Comparison of ENCODE assay signal across 22 mouse cellular contexts in genomic region chr4:82315710-82316109, GRCm38 (mm10).
DNase-seq lines count a peak whose midpoint lies in the region; ATAC-seq lines count a peak whose summit lies in the region.
"Had no signal": no experiment of that assay in that cellular context is flagged by ENCODE, and none has a peak within 500 bp of the region (broad histone marks: within the 10 kb centered on the region; RNA-seq: fewer than 3 reads in every experiment).

No protein-coding gene starts in this region.

- no peak overlapping the region for H3K4me3 ChIP-seq in heart, embryonic 15.5 days
- no peak overlapping the region for H3K4me3 ChIP-seq in limb, embryonic 15.5 days
- H3K4me3 ChIP-seq: embryonic facial prominence, embryonic 13.5 days; hindbrain, embryonic 10.5 days; liver, embryonic 12.5 days; lung, embryonic 15.5 days; midbrain, embryonic 12.5 days; stomach, embryonic 15.5 days had no signal

- H3K36me3 ChIP-seq in heart, embryonic 15.5 days, result peaks cover 30% of the 10 kb centered on the region
- H3K36me3 ChIP-seq in limb, embryonic 15.5 days, result peaks cover 13% of the 10 kb centered on the region; the same call in 1 of the 2 replicates

- ATAC-seq in heart, embryonic 15.5 days (replicated peaks; ENCODE audit: insufficient number of reproducible peaks, insufficient read depth, low FRiP score, low read depth), result 0 out of 2 replicates have a peak, but pooled peaks have one; percentile 60
- ATAC-seq in limb, embryonic 15.5 days (ENCODE audit: insufficient number of reproducible peaks, low FRiP score, low TSS enrichment, low read depth), result no peak
- ATAC-seq: forebrain, embryonic 14.5 days; liver, embryonic 12.5 days had no signal

- 24% methylated on average over 2 of the region's 2 CpGs for WGBS in heart, embryonic 15.5 days
- 72% methylated on average over 2 of the region's 2 CpGs for WGBS in limb, embryonic 15.5 days

- DNase-seq in heart, adult 8-10 months (ENCODE audit: low spot score), result peak; percentile 46
- no peak for DNase-seq in heart, postnatal 36 days
- peak; percentile 11 for DNase-seq in adipocyte (ENCODE audit: low spot score)
- DNase-seq in cerebellum, adult 18-20 months, result no peak
- DNase-seq in layer of hippocampus, adult 11-12 months (ENCODE audit: low spot score), result no peak
- DNase-seq: adrenal gland, adult 8-10 months; cerebellum, adult 9-11 months; gastrocnemius, postnatal 36 days; kidney, adult 9 months; kidney, postnatal 4 days; retina, postnatal 1 day; thymus, adult 2 months had no signal

- H3K9me3 ChIP-seq in heart, embryonic 15.5 days (replicated peaks), result no peaks in the 10 kb centered on the region
- H3K9me3 ChIP-seq in limb, embryonic 15.5 days, result no peaks in the 10 kb centered on the region
- H3K9me3 ChIP-seq: embryonic facial prominence, embryonic 13.5 days; hindbrain, embryonic 10.5 days; liver, embryonic 12.5 days; lung, embryonic 15.5 days; midbrain, embryonic 12.5 days; stomach, embryonic 15.5 days had no signal

- peak overlapping the region; percentile 86 for H3K27ac ChIP-seq in heart, embryonic 15.5 days
- H3K27ac ChIP-seq in limb, embryonic 15.5 days, result peak overlapping the region; percentile 47; the same call in 1 of the 2 replicates
- H3K27ac ChIP-seq: hindbrain, embryonic 10.5 days; liver, embryonic 12.5 days; lung, embryonic 15.5 days; macrophage; midbrain, embryonic 12.5 days; stomach, embryonic 15.5 days had no signal

- intact Hi-C loops in heart, postnatal 36 days (cut with DNase I), result loop anchor here (5.0 kb wide), 1 partner anchor 187 kb away; no protein-coding TSS in a partner anchor

- no peak overlapping the region for H3K9ac ChIP-seq in heart, embryonic 15.5 days
- H3K9ac ChIP-seq in limb, embryonic 15.5 days, result no peak overlapping the region
- H3K9ac ChIP-seq: embryonic facial prominence, embryonic 13.5 days; liver, embryonic 12.5 days; lung, embryonic 15.5 days; midbrain, embryonic 12.5 days; stomach, embryonic 15.5 days had no signal

- no peak overlapping the region for H3K4me2 ChIP-seq in heart, embryonic 15.5 days
- no peak overlapping the region for H3K4me2 ChIP-seq in limb, embryonic 15.5 days
- H3K4me2 ChIP-seq: embryonic facial prominence, embryonic 13.5 days; liver, embryonic 12.5 days; lung, embryonic 15.5 days; midbrain, embryonic 12.5 days; stomach, embryonic 15.5 days had no signal

- peaks cover 32% of the 10 kb centered on the region for H3K4me1 ChIP-seq in heart, embryonic 15.5 days (replicated peaks)
- peaks cover 20% of the 10 kb centered on the region for H3K4me1 ChIP-seq in limb, embryonic 15.5 days
- H3K4me1 ChIP-seq: hindbrain, embryonic 10.5 days; liver, embryonic 12.5 days; midbrain, embryonic 12.5 days; stomach, embryonic 15.5 days had no signal

- H3K27me3 ChIP-seq in heart, embryonic 15.5 days, result no peaks in the 10 kb centered on the region
- H3K27me3 ChIP-seq in limb, embryonic 15.5 days, result no peaks in the 10 kb centered on the region
- H3K27me3 ChIP-seq: embryonic facial prominence, embryonic 13.5 days; liver, embryonic 12.5 days; lung, embryonic 15.5 days; midbrain, embryonic 12.5 days; stomach, embryonic 15.5 days had no signal

Comparison
In these comparisons a context has a peak if more than half of its experiments do, and no peak if none do; other contexts are left out.
1. DNase-seq: peak in heart, adult 8-10 months (single experiment) and adipocyte (single experiment); none in heart, postnatal 36 days (0 of 2), cerebellum, adult 18-20 months (0 of 2) and layer of hippocampus, adult 11-12 months (single experiment).